Mouse (Mus musculus): ENCODE data around the gene Map2k1. TPM values are rescaled to one million over a fixed set of nuclear protein-coding genes. Genes with fewer than 3 reads are reported as not detected.

Map2k1 gene
- polyA plus RNA-seq, 1 experiment from 2014 or later = 79.0 TPM

- H3K27ac ChIP-seq (replicated peaks) = no peak overlapping the region
- H3K27me3 ChIP-seq (replicated peaks) = no peaks in the 10 kb centered on the region
- peaks cover 42% of the 10 kb centered on the region for H3K4me1 ChIP-seq
- no peak for ATAC-seq (ENCODE audit: extremely low read depth, insufficient number of reproducible peaks, low FRiP score, low TSS enrichment)
- H3K4me3 ChIP-seq = no peak overlapping the region
- no peak overlapping the region for H3K4me2 ChIP-seq
- no peaks in the 10 kb centered on the region for H3K9me3 ChIP-seq
- no peak overlapping the region for H3K9ac ChIP-seq
- no peaks in the 10 kb centered on the region for H3K36me3 ChIP-seq
Observed at GRCm38 (mm10) chr9:64225805-64226204, 27.6 kb downstream of the Map2k1 start.

DNA sequence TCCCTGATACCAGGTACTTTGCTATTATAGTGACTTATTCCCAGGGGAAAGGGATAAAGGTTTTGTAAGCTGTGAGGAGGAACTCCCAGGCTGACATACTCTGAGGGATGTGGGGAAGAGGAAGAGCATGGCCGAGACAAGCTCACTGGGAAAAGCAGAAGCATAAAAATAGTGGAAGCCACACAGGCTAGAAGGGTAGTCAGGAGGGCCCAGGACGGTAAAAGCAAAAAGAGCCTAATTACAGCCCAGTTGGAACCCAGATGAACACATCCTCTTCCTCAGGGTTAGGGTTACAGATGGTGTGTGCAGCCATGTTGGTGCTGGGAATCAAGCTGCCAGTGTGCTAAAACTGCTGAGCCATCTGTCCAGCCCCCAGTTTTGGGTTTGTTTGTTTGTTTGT is 31.3 kb downstream of the Map2k1 start:
- no peaks in the 10 kb centered on the region for H3K36me3 ChIP-seq
- no peaks in the 10 kb centered on the region for H3K27me3 ChIP-seq (replicated peaks)
- WGBS = 69% methylated on average over 2 of the region's 2 CpGs
- no peak overlapping the region for H3K4me3 ChIP-seq
- H3K9ac ChIP-seq = no peak overlapping the region
- H3K4me2 ChIP-seq = no peak overlapping the region
- no peak overlapping the region for H3K27ac ChIP-seq (replicated peaks)
- no peaks in the 10 kb centered on the region for H3K9me3 ChIP-seq
- no peak for ATAC-seq (ENCODE audit: extremely low read depth, insufficient number of reproducible peaks, low FRiP score, low TSS enrichment)
- H3K4me1 ChIP-seq = peaks cover 32% of the 10 kb centered on the region

DNA sequence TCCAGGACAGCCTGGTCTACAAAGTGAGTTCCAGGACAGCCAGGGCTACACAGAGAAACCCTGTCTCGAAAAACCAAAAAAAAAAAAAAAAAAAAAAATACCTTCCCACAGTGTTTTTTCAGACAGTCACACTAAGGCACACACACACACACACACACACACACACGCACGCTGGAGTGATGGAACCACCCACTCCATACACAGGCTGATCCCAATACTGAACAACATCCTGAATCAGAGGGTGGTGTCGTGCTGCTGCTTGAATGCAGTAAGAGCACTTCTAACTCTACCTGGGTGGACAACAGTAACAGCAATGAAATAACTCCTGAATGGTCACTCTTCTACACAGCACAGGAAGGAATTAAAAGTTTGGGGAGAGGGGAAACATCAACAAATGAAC is 32.0 kb downstream of the Map2k1 start:
- Histone ChIP-seq H3K4me3 (no peak overlapping the region), H3K27ac (replicated peaks) (no peak overlapping the region), H3K9ac (no peak overlapping the region), H3K27me3 (replicated peaks) (no peaks in the 10 kb centered on the region), H3K4me2 (no peak overlapping the region), H3K9me3 (no peaks in the 10 kb centered on the region), H3K36me3 (no peaks in the 10 kb centered on the region), H3K4me1 (peaks cover 32% of the 10 kb centered on the region)
- WGBS = 88% methylated on average over 3 of the region's 4 CpGs
- ATAC-seq (ENCODE audit: extremely low read depth, insufficient number of reproducible peaks, low FRiP score, low TSS enrichment) = no peak

- H3K4me3 ChIP-seq = no peak overlapping the region
- ATAC-seq (ENCODE audit: extremely low read depth, insufficient number of reproducible peaks, low FRiP score, low TSS enrichment) = no peak
- no peak overlapping the region for H3K27ac ChIP-seq (replicated peaks)
- no peak overlapping the region for H3K9ac ChIP-seq
- peaks cover 29% of the 10 kb centered on the region for H3K4me1 ChIP-seq
- no peaks in the 10 kb centered on the region for H3K36me3 ChIP-seq
- H3K9me3 ChIP-seq = no peaks in the 10 kb centered on the region
- 62% methylated on average over 1 of the region's 1 CpGs for WGBS
- H3K4me2 ChIP-seq = no peak overlapping the region
- no peaks in the 10 kb centered on the region for H3K27me3 ChIP-seq (replicated peaks)
Observed at GRCm38 (mm10) chr9:64220603-64221002, 32.8 kb downstream of the Map2k1 start.

GRCm38 (mm10) chr9:64219772-64220420 is 33.5 kb downstream of the Map2k1 start:
- ATAC-seq (ENCODE audit: extremely low read depth, insufficient number of reproducible peaks, low FRiP score, low TSS enrichment) = no peak
- Histone ChIP-seq H3K36me3 (no peaks in the 10 kb centered on the region), H3K4me2 (no peak overlapping the region), H3K27ac (replicated peaks) (no peak overlapping the region), H3K9ac (no peak overlapping the region), H3K27me3 (replicated peaks) (no peaks in the 10 kb centered on the region), H3K4me1 (peaks cover 26% of the 10 kb centered on the region), H3K9me3 (no peaks in the 10 kb centered on the region), H3K4me3 (no peak overlapping the region)
- WGBS = 87% methylated on average over 10 of the region's 10 CpGs

- Histone ChIP-seq H3K9ac (no peak overlapping the region), H3K27ac (replicated peaks) (no peak overlapping the region), H3K4me2 (no peak overlapping the region), H3K4me1 (peaks cover 24% of the 10 kb centered on the region), H3K27me3 (replicated peaks) (no peaks in the 10 kb centered on the region), H3K4me3 (no peak overlapping the region), H3K9me3 (no peaks in the 10 kb centered on the region), H3K36me3 (0 out of 2 replicates have a peak, but pooled peaks cover 2% of the 10 kb centered on the region)
- 77% methylated on average over 1 of the region's 1 CpGs for WGBS
- ATAC-seq (ENCODE audit: extremely low read depth, insufficient number of reproducible peaks, low FRiP score, low TSS enrichment) = no peak
Observed at GRCm38 (mm10) chr9:64219305-64219704, 34.1 kb downstream of the Map2k1 start.

GRCm38 (mm10) chr9:64217887-64218286 is 35.5 kb downstream of the Map2k1 start:
- ATAC-seq (ENCODE audit: extremely low read depth, insufficient number of reproducible peaks, low FRiP score, low TSS enrichment) = no peak
- H3K9ac ChIP-seq = no peak overlapping the region
- H3K4me3 ChIP-seq = no peak overlapping the region
- H3K36me3 ChIP-seq = 0 out of 2 replicates have a peak, but pooled peaks cover 12% of the 10 kb centered on the region
- no peaks in the 10 kb centered on the region for H3K9me3 ChIP-seq
- H3K27me3 ChIP-seq (replicated peaks) = no peaks in the 10 kb centered on the region
- H3K4me1 ChIP-seq = peaks cover 24% of the 10 kb centered on the region
- H3K27ac ChIP-seq (replicated peaks) = no peak overlapping the region
- no peak overlapping the region for H3K4me2 ChIP-seq

- Histone ChIP-seq H3K9ac (no peak overlapping the region), H3K4me1 (peaks cover 24% of the 10 kb centered on the region), H3K27ac (replicated peaks) (no peak overlapping the region), H3K4me3 (no peak overlapping the region), H3K4me2 (no peak overlapping the region), H3K27me3 (replicated peaks) (no peaks in the 10 kb centered on the region), H3K9me3 (no peaks in the 10 kb centered on the region), H3K36me3 (peaks cover 25% of the 10 kb centered on the region)
- WGBS = 85% methylated on average over 2 of the region's 2 CpGs
- no peak for ATAC-seq (ENCODE audit: extremely low read depth, insufficient number of reproducible peaks, low FRiP score, low TSS enrichment)
Observed at GRCm38 (mm10) chr9:64216641-64217040, 36.8 kb downstream of the Map2k1 start.

- 64% methylated on average over 4 of the region's 4 CpGs for WGBS
- Histone ChIP-seq H3K4me1 (peaks cover 24% of the 10 kb centered on the region), H3K4me3 (no peak overlapping the region), H3K9me3 (no peaks in the 10 kb centered on the region), H3K27me3 (replicated peaks) (no peaks in the 10 kb centered on the region), H3K9ac (no peak overlapping the region), H3K36me3 (peaks cover 30% of the 10 kb centered on the region), H3K4me2 (no peak overlapping the region), H3K27ac (replicated peaks) (no peak overlapping the region)
- ATAC-seq (ENCODE audit: extremely low read depth, insufficient number of reproducible peaks, low FRiP score, low TSS enrichment) = no peak
Observed at GRCm38 (mm10) chr9:64216090-64216489, 37.3 kb downstream of the Map2k1 start.

- Histone ChIP-seq H3K36me3 (peaks cover 45% of the 10 kb centered on the region), H3K4me2 (no peak overlapping the region), H3K27me3 (replicated peaks) (no peaks in the 10 kb centered on the region), H3K9ac (no peak overlapping the region), H3K4me1 (peaks cover 20% of the 10 kb centered on the region), H3K27ac (replicated peaks) (no peak overlapping the region), H3K9me3 (no peaks in the 10 kb centered on the region), H3K4me3 (no peak overlapping the region)
- WGBS = 87% methylated on average over 17 of the region's 17 CpGs
- ATAC-seq (ENCODE audit: extremely low read depth, insufficient number of reproducible peaks, low FRiP score, low TSS enrichment) = no peak
Observed at GRCm38 (mm10) chr9:64214452-64214851, 39.0 kb downstream of the Map2k1 start.

GRCm38 (mm10) chr9:64207509-64208084 is 45.8 kb downstream of the Map2k1 start:
- Histone ChIP-seq H3K9ac (no peak overlapping the region), H3K4me1 (peaks cover 11% of the 10 kb centered on the region), H3K4me2 (no peak overlapping the region), H3K9me3 (no peaks in the 10 kb centered on the region), H3K27ac (replicated peaks) (peak overlapping the region; percentile 28; the same call in 1 of the 2 replicates), H3K27me3 (replicated peaks) (no peaks in the 10 kb centered on the region), H3K4me3 (no peak overlapping the region), H3K36me3 (peaks cover 83% of the 10 kb centered on the region)
- no peak for ATAC-seq (ENCODE audit: extremely low read depth, insufficient number of reproducible peaks, low FRiP score, low TSS enrichment)
- WGBS = 55% methylated on average over 3 of the region's 3 CpGs

- no peak overlapping the region for H3K4me3 ChIP-seq
- no peak overlapping the region for H3K27ac ChIP-seq (replicated peaks)
- no peaks in the 10 kb centered on the region for H3K27me3 ChIP-seq (replicated peaks)
- H3K4me1 ChIP-seq = peaks cover 2% of the 10 kb centered on the region
- no peak for ATAC-seq (ENCODE audit: extremely low read depth, insufficient number of reproducible peaks, low FRiP score, low TSS enrichment)
- H3K9ac ChIP-seq = no peak overlapping the region
- H3K4me2 ChIP-seq = no peak overlapping the region
- peaks cover 77% of the 10 kb centered on the region for H3K36me3 ChIP-seq
- H3K9me3 ChIP-seq = no peaks in the 10 kb centered on the region
Observed at GRCm38 (mm10) chr9:64202866-64203265, 50.6 kb downstream of the Map2k1 start.
